Mouse (Mus musculus): Measurements from ENCODE around the gene Mettl8. TPM values are rescaled to one million over a fixed set of nuclear protein-coding genes. Genes with fewer than 3 reads are reported as not detected.

The Mettl8 gene
- polyA plus RNA-seq, 1 experiment from 2014 or later: 3.8 TPM

DNA sequence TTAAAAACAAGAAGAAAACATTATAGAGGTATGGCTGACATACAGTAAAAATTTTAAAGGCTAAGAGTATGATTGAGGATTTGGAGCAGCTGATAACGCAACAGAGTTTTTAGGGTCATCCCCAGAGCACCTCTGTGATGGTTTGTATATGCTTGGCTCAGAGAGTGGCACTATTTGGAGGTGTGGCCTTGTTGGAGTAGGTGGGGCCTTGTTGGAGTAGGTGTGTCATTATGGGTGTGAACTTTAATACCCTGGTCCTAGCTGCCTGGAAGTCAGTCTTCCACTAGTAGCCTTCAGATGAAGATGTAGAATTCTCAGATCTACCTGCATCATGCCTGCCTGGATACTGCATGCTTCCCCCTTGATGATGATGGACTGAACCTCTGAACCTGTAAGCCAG, 131.3 kb downstream of the Mettl8 start:
- H3K4me2 ChIP-seq (ENCODE audit: low read depth, low read length): peak overlapping the region; percentile 23
- WGBS (ENCODE audit: insufficient replicate concordance): 73% methylated on average over 1 of the region's 1 CpGs
- no peak overlapping the region for H3K9ac ChIP-seq (replicated peaks)
- H3K9me3 ChIP-seq (ENCODE audit: low read length): no peaks in the 10 kb centered on the region
- no peak overlapping the region for H3K4me3 ChIP-seq (ENCODE audit: low read depth, low read length)
- H3K4me1 ChIP-seq (ENCODE audit: insufficient read depth): peaks cover 5% of the 10 kb centered on the region; the same call in 1 of the 2 replicates
- ATAC-seq (peak; percentile 69), DNase-seq (no peak)
- no peaks in the 10 kb centered on the region for H3K27me3 ChIP-seq (ENCODE audit: insufficient read depth, low read length)
- no peak overlapping the region for H3K27ac ChIP-seq (ENCODE audit: low read depth)
- TF ChIP-seq CTCF (IDR thresholded peaks at IDR 0.05; ENCODE audit: low read depth): no peak
- TF ChIP-seq EP300 (IDR thresholded peaks at IDR 0.05; ENCODE audit: low read depth): no peak
- no peaks in the 10 kb centered on the region for H3K36me3 ChIP-seq (replicated peaks; ENCODE audit: insufficient read depth, low read length)

DNA sequence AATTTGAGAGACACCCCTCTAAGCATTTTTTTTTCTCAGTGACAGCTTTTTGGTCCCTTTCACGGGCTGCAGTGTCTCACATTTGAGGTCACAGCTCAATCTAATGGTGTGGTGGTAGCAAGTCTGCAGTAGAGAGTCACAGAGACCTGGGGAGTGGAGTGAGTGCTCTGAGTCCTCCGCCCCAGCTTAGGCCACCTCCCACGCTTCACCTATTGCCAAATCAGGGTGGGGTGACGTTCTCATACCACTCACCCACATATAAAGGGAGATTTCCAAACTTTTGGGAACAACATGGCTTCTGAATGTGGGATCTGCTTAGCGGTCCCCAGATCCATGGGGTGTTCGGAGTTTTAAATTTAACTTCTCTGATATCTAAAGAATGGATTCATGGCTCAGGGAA, 132.6 kb downstream of the Mettl8 start:
- no peak for TF ChIP-seq CTCF (IDR thresholded peaks at IDR 0.05; ENCODE audit: low read depth)
- TF ChIP-seq EP300 (IDR thresholded peaks at IDR 0.05; ENCODE audit: low read depth): no peak
- Histone ChIP-seq H3K9ac (replicated peaks) (no peak overlapping the region), H3K4me1 (ENCODE audit: insufficient read depth) (peaks cover 5% of the 10 kb centered on the region; the same call in 1 of the 2 replicates), H3K27ac (ENCODE audit: low read depth) (peak overlapping the region; percentile 70; the same call in 1 of the 2 replicates), H3K27me3 (ENCODE audit: insufficient read depth, low read length) (no peaks in the 10 kb centered on the region), H3K4me2 (ENCODE audit: low read depth, low read length) (peak overlapping the region; percentile 55; the same call in 1 of the 2 replicates), H3K4me3 (ENCODE audit: low read depth, low read length) (peak overlapping the region; percentile 31), H3K9me3 (ENCODE audit: low read length) (no peaks in the 10 kb centered on the region), H3K36me3 (replicated peaks; ENCODE audit: insufficient read depth, low read length) (no peaks in the 10 kb centered on the region)
- ATAC-seq (peak; percentile 83), DNase-seq (peak; percentile 58)
- WGBS (ENCODE audit: insufficient replicate concordance): 52% methylated on average over 6 of the region's 6 CpGs

DNA sequence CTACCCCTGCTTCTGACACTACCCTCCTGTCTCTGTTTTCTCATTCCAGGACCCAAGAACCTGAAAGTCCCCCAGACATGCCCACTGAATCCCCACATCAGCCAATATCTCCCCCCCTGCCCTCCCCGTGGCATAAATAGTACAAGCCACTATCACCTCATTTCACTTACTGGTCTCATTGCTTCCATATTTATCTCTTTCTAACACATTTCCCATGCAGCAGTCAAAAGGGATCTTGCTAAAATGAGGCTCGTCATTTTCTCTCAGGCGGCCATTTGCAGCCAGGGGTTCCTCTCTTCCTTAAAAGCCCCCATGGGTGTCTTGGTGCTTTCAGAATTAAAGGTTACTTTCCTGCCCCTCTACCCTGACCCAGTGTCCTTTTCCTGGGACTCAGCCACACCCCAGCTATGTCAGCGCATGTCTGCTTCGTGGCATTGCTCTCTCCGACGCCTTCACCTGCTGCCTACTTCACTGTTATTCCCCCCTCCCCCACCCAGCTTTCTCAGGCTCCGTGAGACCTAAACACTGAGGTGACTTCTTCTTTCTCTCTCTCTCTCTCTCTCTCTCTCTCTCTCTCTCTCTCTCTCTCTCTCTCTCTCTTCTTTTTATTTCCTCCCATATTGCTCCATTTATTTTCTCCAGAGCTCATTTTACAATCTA, 134.3 kb downstream of the Mettl8 start:
- Histone ChIP-seq H3K4me3 (ENCODE audit: low read depth, low read length) (no peak overlapping the region), H3K9ac (replicated peaks) (no peak overlapping the region)
- peak; percentile 60 for ATAC-seq

GRCm38 (mm10) chr2:70919913-70920522, 135.4 kb downstream of the Mettl8 start:
- no peak for ATAC-seq
- Histone ChIP-seq H3K9me3 (ENCODE audit: low read length) (no peaks in the 10 kb centered on the region), H3K27me3 (ENCODE audit: insufficient read depth, low read length) (no peaks in the 10 kb centered on the region), H3K4me3 (ENCODE audit: low read depth, low read length) (no peak overlapping the region), H3K27ac (ENCODE audit: low read depth) (no peak overlapping the region), H3K36me3 (replicated peaks; ENCODE audit: insufficient read depth, low read length) (no peaks in the 10 kb centered on the region), H3K4me1 (ENCODE audit: insufficient read depth) (peaks cover 5% of the 10 kb centered on the region; the same call in 1 of the 2 replicates), H3K4me2 (ENCODE audit: low read depth, low read length) (no peak overlapping the region), H3K9ac (replicated peaks) (no peak overlapping the region)
- no peak for DNase-seq
- WGBS (ENCODE audit: insufficient replicate concordance): 43% methylated on average over 2 of the region's 2 CpGs
- no peak for TF ChIP-seq EP300 (IDR thresholded peaks at IDR 0.05; ENCODE audit: low read depth)
- no peak for TF ChIP-seq CTCF (IDR thresholded peaks at IDR 0.05; ENCODE audit: low read depth)

More for the DNA sequence above, 134.3 kb downstream of the Mettl8 start:
- 0 out of 2 replicates have a peak overlapping the region, but pooled peaks have one; percentile 7 for H3K27ac ChIP-seq (ENCODE audit: low read depth)
- H3K9me3 ChIP-seq (ENCODE audit: low read length): no peaks in the 10 kb centered on the region
- no peaks in the 10 kb centered on the region for H3K36me3 ChIP-seq (replicated peaks; ENCODE audit: insufficient read depth, low read length)
- H3K27me3 ChIP-seq (ENCODE audit: insufficient read depth, low read length): no peaks in the 10 kb centered on the region
- TF ChIP-seq CTCF (IDR thresholded peaks at IDR 0.05; ENCODE audit: low read depth) (no peak), EP300 (IDR thresholded peaks at IDR 0.05; ENCODE audit: low read depth) (peak; percentile 76)
- H3K4me2 ChIP-seq (ENCODE audit: low read depth, low read length): peak overlapping the region; percentile 47
- 34% methylated on average over 8 of the region's 8 CpGs for WGBS (ENCODE audit: insufficient replicate concordance)
- peak; percentile 16 for DNase-seq
- peaks cover 5% of the 10 kb centered on the region; the same call in 1 of the 2 replicates for H3K4me1 ChIP-seq (ENCODE audit: insufficient read depth)

GRCm38 (mm10) chr2:70918516-70918915, 136.9 kb downstream of the Mettl8 start:
- ATAC-seq: no peak
- Histone ChIP-seq H3K36me3 (replicated peaks; ENCODE audit: insufficient read depth, low read length) (no peaks in the 10 kb centered on the region), H3K9ac (replicated peaks) (no peak overlapping the region), H3K27me3 (ENCODE audit: insufficient read depth, low read length) (no peaks in the 10 kb centered on the region), H3K9me3 (ENCODE audit: low read length) (no peaks in the 10 kb centered on the region), H3K4me3 (ENCODE audit: low read depth, low read length) (no peak overlapping the region), H3K4me2 (ENCODE audit: low read depth, low read length) (no peak overlapping the region), H3K27ac (ENCODE audit: low read depth) (no peak overlapping the region), H3K4me1 (ENCODE audit: insufficient read depth) (peaks cover 5% of the 10 kb centered on the region; the same call in 1 of the 2 replicates)
- DNase-seq: no peak
- TF ChIP-seq EP300 (IDR thresholded peaks at IDR 0.05; ENCODE audit: low read depth) (no peak), CTCF (IDR thresholded peaks at IDR 0.05; ENCODE audit: low read depth) (no peak)
- WGBS (ENCODE audit: insufficient replicate concordance): 79% methylated on average over 2 of the region's 2 CpGs

Other genes with a start within 250 kb of the Mettl8 start
- 23.2 and 25.3 TPM in 2 replicates for gene Tlk1, start 229.9 kb downstream of the Mettl8 start, polyA plus RNA-seq (2015; fragmentation: Nextera tagmentation; extraction: Ambion mirVana)
- gene Dcaf17, start 255 bp downstream of the Mettl8 start, polyA plus RNA-seq (2015; fragmentation: Nextera tagmentation; extraction: Ambion mirVana): 10.8 and 11.8 TPM in 2 replicates
- 0.20 and 0.22 TPM in 2 replicates for gene Cybrd1, start 62.3 kb upstream of the Mettl8 start, polyA plus RNA-seq (2015; fragmentation: Nextera tagmentation; extraction: Ambion mirVana)
- gene Dync1i2, start 156.1 kb upstream of the Mettl8 start, polyA plus RNA-seq (2015; fragmentation: Nextera tagmentation; extraction: Ambion mirVana): 20.9 and 21.5 TPM in 2 replicates